Mouse (Mus musculus): Measurements from ENCODE around the gene Calm3.

DNA sequence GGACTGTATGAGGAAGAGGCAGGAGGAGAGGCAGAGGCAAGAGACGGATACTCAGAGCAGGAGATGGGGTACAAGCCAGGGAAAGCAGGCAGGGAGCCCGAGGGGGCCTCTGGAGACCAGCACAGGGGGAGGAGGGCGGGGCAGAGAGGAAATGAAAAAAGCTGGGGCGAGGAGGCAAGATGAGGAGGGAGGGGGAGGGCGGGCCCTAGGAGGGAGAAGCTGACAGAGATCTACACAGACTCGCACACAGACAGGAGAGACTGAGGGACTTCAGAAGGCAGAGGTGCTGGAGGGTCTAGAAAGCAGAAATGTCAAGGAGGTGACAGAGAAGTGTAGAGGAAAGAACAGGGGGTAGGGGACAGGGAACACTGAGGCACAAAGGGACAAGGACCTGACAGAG lies 17.6 kb downstream of the Calm3 start, which contains the start of gene Ptgir:
- TF ChIP-seq POLR2A (IDR thresholded peaks at IDR 0.05; ENCODE audit: borderline replicate concordance, control insufficient read depth, low read depth, low read length) = no peak
- no peak for TF ChIP-seq CTCF (IDR thresholded peaks at IDR 0.05; ENCODE audit: control insufficient read depth, insufficient read depth, low read length)
